Mouse (Mus musculus): ENCODE results near the gene Tekt3.

Tekt3 gene

GRCm38 (mm10) chr11:63124316-63124715 lies 62.9 kb downstream of the Tekt3 start:
- DNase-seq (ENCODE audit: low read depth, low spot score) = peak; percentile 73

- no peak for DNase-seq (ENCODE audit: low read depth, low spot score)
Measured at GRCm38 (mm10) chr11:63125832-63126456, 64.5 kb downstream of the Tekt3 start.

GRCm38 (mm10) chr11:63126976-63127375 lies 65.5 kb downstream of the Tekt3 start:
- DNase-seq (ENCODE audit: low read depth, low spot score) = no peak

- DNase-seq (ENCODE audit: low read depth, low spot score) = no peak
Measured at GRCm38 (mm10) chr11:63127513-63127912, 66.1 kb downstream of the Tekt3 start.

- no peak for DNase-seq (ENCODE audit: low read depth, low spot score)
Measured at GRCm38 (mm10) chr11:63128784-63129183, 67.3 kb downstream of the Tekt3 start, which contains the start of gene Pmp22. Gene Pmp22, plus strand, starts transcription at chr11:63128982.

GRCm38 (mm10) chr11:63129375-63129774 lies 67.9 kb downstream of the Tekt3 start:
- DNase-seq (ENCODE audit: low read depth, low spot score) = no peak

- DNase-seq (ENCODE audit: low read depth, low spot score) = peak; percentile 50
Measured at GRCm38 (mm10) chr11:63129840-63130239, 68.4 kb downstream of the Tekt3 start.

GRCm38 (mm10) chr11:63130497-63130896 lies 69.0 kb downstream of the Tekt3 start:
- DNase-seq (ENCODE audit: low read depth, low spot score) = no peak

GRCm38 (mm10) chr11:63131001-63131692 lies 69.7 kb downstream of the Tekt3 start:
- no peak for DNase-seq (ENCODE audit: low read depth, low spot score)

- DNase-seq (ENCODE audit: low read depth, low spot score) = no peak
Measured at GRCm38 (mm10) chr11:63131693-63132040, 70.2 kb downstream of the Tekt3 start.

- no peak for DNase-seq (ENCODE audit: low read depth, low spot score)
Measured at GRCm38 (mm10) chr11:63132151-63132500, 70.7 kb downstream of the Tekt3 start.

GRCm38 (mm10) chr11:63132501-63133435 lies 71.3 kb downstream of the Tekt3 start:
- peak; percentile 82 for DNase-seq (ENCODE audit: low read depth, low spot score)

- DNase-seq (ENCODE audit: low read depth, low spot score) = no peak
Measured at GRCm38 (mm10) chr11:63134021-63134420, 72.6 kb downstream of the Tekt3 start.

- DNase-seq (ENCODE audit: low read depth, low spot score) = no peak
Measured at GRCm38 (mm10) chr11:63134742-63135482, 73.5 kb downstream of the Tekt3 start.

- peak; percentile 79 for DNase-seq (ENCODE audit: low read depth, low spot score)
Measured at GRCm38 (mm10) chr11:63135622-63136021, 74.2 kb downstream of the Tekt3 start.

- DNase-seq (ENCODE audit: low read depth, low spot score) = no peak
Measured at GRCm38 (mm10) chr11:63136205-63136604, 74.8 kb downstream of the Tekt3 start.

GRCm38 (mm10) chr11:63136836-63137416 lies 75.5 kb downstream of the Tekt3 start:
- DNase-seq (ENCODE audit: low read depth, low spot score) = peak; percentile 52

- no peak for DNase-seq (ENCODE audit: low read depth, low spot score)
Measured at GRCm38 (mm10) chr11:63138739-63139138, 77.3 kb downstream of the Tekt3 start.

GRCm38 (mm10) chr11:63142311-63142710 lies 80.9 kb downstream of the Tekt3 start:
- DNase-seq (ENCODE audit: low read depth, low spot score) = no peak

- DNase-seq (ENCODE audit: low read depth, low spot score) = no peak
Measured at GRCm38 (mm10) chr11:63142816-63143215, 81.4 kb downstream of the Tekt3 start.

- no peak for DNase-seq (ENCODE audit: low read depth, low spot score)
Measured at GRCm38 (mm10) chr11:63143486-63143885, 82.0 kb downstream of the Tekt3 start.

Measured in ZHBTc4 (cell line).